ENCODE assay signal across 17 mouse cellular contexts in genomic region chr12:102625118-102625517, GRCm38 (mm10).
DNase-seq lines count a peak whose midpoint lies in the region; ATAC-seq and TF ChIP-seq lines count a peak whose summit lies in the region.
"Had no signal": no experiment of that assay in that cellular context is flagged by ENCODE, and none has a peak within 500 bp of the region (broad histone marks: within the 10 kb centered on the region; RNA-seq: fewer than 3 reads in every experiment).

No protein-coding gene starts in this region.

- H3K9ac ChIP-seq in embryonic facial prominence, embryonic 15.5 days = no peak overlapping the region
- H3K9ac ChIP-seq in intestine, postnatal 0 days (ENCODE audit: low read depth, low read length) = no peak overlapping the region
- H3K9ac ChIP-seq in intestine, embryonic 16.5 days (ENCODE audit: low read depth, low read length) = no peak overlapping the region
- no peak overlapping the region for H3K9ac ChIP-seq in lung, postnatal 0 days (replicated peaks; ENCODE audit: low read depth)
- H3K9ac ChIP-seq: forebrain, embryonic 15.5 days; heart, embryonic 12.5 days; hindbrain, embryonic 12.5 days had no signal

- WGBS in embryonic facial prominence, embryonic 15.5 days = 74% methylated on average over 5 of the region's 5 CpGs
- WGBS in embryonic facial prominence, embryonic 10.5 days = 84% methylated on average over 5 of the region's 5 CpGs
- WGBS in intestine, postnatal 0 days = 69% methylated on average over 5 of the region's 5 CpGs
- 73% methylated on average over 5 of the region's 5 CpGs for WGBS in intestine, embryonic 16.5 days
- 72% methylated on average over 5 of the region's 5 CpGs for WGBS in lung, postnatal 0 days

- H3K27me3 ChIP-seq in embryonic facial prominence, embryonic 15.5 days = no peaks in the 10 kb centered on the region
- H3K27me3 ChIP-seq in embryonic facial prominence, embryonic 10.5 days (replicated peaks; ENCODE audit: low read depth, poor library complexity, severe bottlenecking) = no peaks in the 10 kb centered on the region
- H3K27me3 ChIP-seq in intestine, postnatal 0 days (replicated peaks; ENCODE audit: control insufficient read depth, insufficient read depth, low read length) = no peaks in the 10 kb centered on the region
- no peaks in the 10 kb centered on the region for H3K27me3 ChIP-seq in intestine, embryonic 16.5 days (replicated peaks; ENCODE audit: control insufficient read depth, insufficient read depth, low read length)
- H3K27me3 ChIP-seq in lung, postnatal 0 days (replicated peaks; ENCODE audit: insufficient read depth, low read length) = no peaks in the 10 kb centered on the region
- H3K27me3 ChIP-seq: forebrain, embryonic 15.5 days; heart, embryonic 12.5 days; hindbrain, embryonic 12.5 days had no signal

- no peak for TF ChIP-seq CTCF in intestine, postnatal 0 days (IDR thresholded peaks at IDR 0.05; ENCODE audit: low read depth)
- TF ChIP-seq CTCF in lung, postnatal 0 days (IDR thresholded peaks at IDR 0.05) = no peak

- no peaks in the 10 kb centered on the region; the same call in 1 of the 2 replicates for H3K4me1 ChIP-seq in embryonic facial prominence, embryonic 15.5 days
- peaks cover 31% of the 10 kb centered on the region for H3K4me1 ChIP-seq in embryonic facial prominence, embryonic 10.5 days
- H3K4me1 ChIP-seq in intestine, postnatal 0 days (replicated peaks; ENCODE audit: control insufficient read depth, insufficient read depth, low read length) = peaks cover 24% of the 10 kb centered on the region; the same call in 1 of the 2 replicates
- peaks cover 35% of the 10 kb centered on the region for H3K4me1 ChIP-seq in intestine, embryonic 16.5 days (ENCODE audit: control insufficient read depth, insufficient read depth, low read length)
- H3K4me1 ChIP-seq in lung, postnatal 0 days (ENCODE audit: insufficient read depth, low read depth, low read length) = peaks cover 11% of the 10 kb centered on the region; the same call in 1 of the 2 replicates

- H3K36me3 ChIP-seq in embryonic facial prominence, embryonic 15.5 days = no peaks in the 10 kb centered on the region
- no peaks in the 10 kb centered on the region for H3K36me3 ChIP-seq in embryonic facial prominence, embryonic 10.5 days (replicated peaks)
- peaks cover 19% of the 10 kb centered on the region; the same call in 1 of the 2 replicates for H3K36me3 ChIP-seq in intestine, postnatal 0 days (ENCODE audit: control insufficient read depth, insufficient read depth)
- no peaks in the 10 kb centered on the region for H3K36me3 ChIP-seq in intestine, embryonic 16.5 days (ENCODE audit: control insufficient read depth, insufficient read depth, low read length)
- no peaks in the 10 kb centered on the region for H3K36me3 ChIP-seq in lung, postnatal 0 days (ENCODE audit: insufficient read depth, low read length)
- H3K36me3 ChIP-seq: forebrain, embryonic 15.5 days; heart, embryonic 12.5 days; hindbrain, embryonic 12.5 days had no signal

- DNase-seq in embryonic facial prominence, embryonic 10.5 days (ENCODE audit: low spot score) = no peak
- DNase-seq in lung, postnatal 0 days (ENCODE audit: low spot score) = no peak
- no peak for DNase-seq in lung, postnatal 14 days
- DNase-seq in left cerebral cortex, adult 8-10 months (ENCODE audit: low spot score in 2 of 2) = no peak
- DNase-seq: B cell, adult 2 months; cerebellum, adult 9-11 months; gastrocnemius, postnatal 10 days; heart, postnatal 36 days had no signal

- 0 out of 2 replicates have a peak overlapping the region, but pooled peaks have one; percentile 0 for H3K27ac ChIP-seq in embryonic facial prominence, embryonic 15.5 days (replicated peaks)
- H3K27ac ChIP-seq in embryonic facial prominence, embryonic 10.5 days (replicated peaks) = no peak overlapping the region
- H3K27ac ChIP-seq in intestine, postnatal 0 days (ENCODE audit: low read depth, low read length) = peak overlapping the region; percentile 15; the same call in 1 of the 2 replicates
- no peak overlapping the region for H3K27ac ChIP-seq in intestine, embryonic 16.5 days (ENCODE audit: low read length)
- H3K27ac ChIP-seq in lung, postnatal 0 days (ENCODE audit: low read length) = peak overlapping the region; percentile 6; the same call in 1 of the 2 replicates
- H3K27ac ChIP-seq: forebrain, embryonic 15.5 days; hindbrain, embryonic 12.5 days; hindbrain, postnatal 0 days had no signal

- no peak overlapping the region for H3K4me2 ChIP-seq in embryonic facial prominence, embryonic 15.5 days (replicated peaks)
- H3K4me2 ChIP-seq in intestine, postnatal 0 days (replicated peaks; ENCODE audit: low read depth) = no peak overlapping the region
- H3K4me2 ChIP-seq in intestine, embryonic 16.5 days (ENCODE audit: low read depth, low read length) = no peak overlapping the region
- H3K4me2 ChIP-seq in lung, postnatal 0 days (replicated peaks; ENCODE audit: low read depth, low read length) = no peak overlapping the region
- H3K4me2 ChIP-seq: forebrain, embryonic 15.5 days; heart, embryonic 12.5 days; hindbrain, embryonic 12.5 days had no signal

- no peaks in the 10 kb centered on the region for H3K9me3 ChIP-seq in embryonic facial prominence, embryonic 15.5 days (replicated peaks)
- no peaks in the 10 kb centered on the region for H3K9me3 ChIP-seq in embryonic facial prominence, embryonic 10.5 days
- H3K9me3 ChIP-seq in intestine, postnatal 0 days (ENCODE audit: control insufficient read depth) = no peaks in the 10 kb centered on the region
- H3K9me3 ChIP-seq in intestine, embryonic 16.5 days (ENCODE audit: control insufficient read depth, low read length) = no peaks in the 10 kb centered on the region
- no peaks in the 10 kb centered on the region for H3K9me3 ChIP-seq in lung, postnatal 0 days (ENCODE audit: low read length)
- H3K9me3 ChIP-seq: forebrain, embryonic 15.5 days; G1E; heart, embryonic 12.5 days; hindbrain, embryonic 12.5 days had no signal

- H3K4me3 ChIP-seq in embryonic facial prominence, embryonic 15.5 days (replicated peaks) = no peak overlapping the region
- H3K4me3 ChIP-seq in embryonic facial prominence, embryonic 10.5 days = no peak overlapping the region
- H3K4me3 ChIP-seq in intestine, postnatal 0 days (ENCODE audit: low read depth, low read length) = no peak overlapping the region
- no peak overlapping the region for H3K4me3 ChIP-seq in intestine, embryonic 16.5 days (ENCODE audit: low read length)
- no peak overlapping the region for H3K4me3 ChIP-seq in lung, postnatal 0 days (ENCODE audit: low read depth, low read length)
- H3K4me3 ChIP-seq: forebrain, embryonic 15.5 days; heart, embryonic 12.5 days; hindbrain, embryonic 12.5 days had no signal

- no peak for TF ChIP-seq EP300 in lung, postnatal 0 days (IDR thresholded peaks at IDR 0.05)

- ATAC-seq in embryonic facial prominence, embryonic 15.5 days (ENCODE audit: insufficient number of reproducible peaks, low FRiP score, low TSS enrichment, low read depth) = no peak
- no peak for ATAC-seq in intestine, postnatal 0 days
- no peak for ATAC-seq in intestine, embryonic 16.5 days
- no peak for ATAC-seq in lung, postnatal 0 days
- ATAC-seq: CD4-positive, CD25-positive, alpha-beta regulatory T cell, adult 4 months; forebrain, embryonic 15.5 days; hindbrain, postnatal 0 days had no signal

Comparison
In these comparisons a context has a peak if more than half of its experiments do, and no peak if none do; other contexts are left out.
1. H3K27ac ChIP-seq: peak in embryonic facial prominence, embryonic 15.5 days (single experiment), intestine, postnatal 0 days (single experiment) and lung, postnatal 0 days (single experiment); none in embryonic facial prominence, embryonic 10.5 days (single experiment) and intestine, embryonic 16.5 days (single experiment).